Mouse (Mus musculus) gastrocnemius, postnatal 36 days (tissue): Measurements from ENCODE around the gene Adh5. TPM values are rescaled to one million over a fixed set of nuclear protein-coding genes. Genes with fewer than 3 reads are reported as not detected.
"Not testable (repeated sequence)": the region's sequence is repeated elsewhere in the genome, so short reads cannot be mapped to it uniquely, and the experiment has no call there.

ENCODE experiments used
- DNase-seq, 2 experiments: peaks; one replicate each; pipeline ENCODE4 v3.0.0; 2022
- intact Hi-C: fragments of 180-260 bp; cut with DNase I; formaldehyde crosslinking; loops from one replicate; pipeline ENCODE4 v1.15.1; 2025
- total RNA-seq, 2 experiments: library from RNA; stranded (reverse); gene quantifications; 2 replicates each; pipeline ENCODE4 v1.2.3; 2021

Adh5 gene
- total RNA-seq, 2 experiments from 2014 or later: 49.0 to 60.3 TPM

- intact Hi-C loops: no loop called here
- no peak for DNase-seq
Measured at GRCm38 (mm10) chr3:138454234-138454633, 11.3 kb downstream of the Adh5 start.

- intact Hi-C loops: no loop called here
- no peak for DNase-seq
Measured at GRCm38 (mm10) chr3:138454711-138455435, 12.0 kb downstream of the Adh5 start.

GRCm38 (mm10) chr3:138458441-138458840 is 15.5 kb downstream of the Adh5 start:
- intact Hi-C loops: no loop called here
- no peak for DNase-seq

DNA sequence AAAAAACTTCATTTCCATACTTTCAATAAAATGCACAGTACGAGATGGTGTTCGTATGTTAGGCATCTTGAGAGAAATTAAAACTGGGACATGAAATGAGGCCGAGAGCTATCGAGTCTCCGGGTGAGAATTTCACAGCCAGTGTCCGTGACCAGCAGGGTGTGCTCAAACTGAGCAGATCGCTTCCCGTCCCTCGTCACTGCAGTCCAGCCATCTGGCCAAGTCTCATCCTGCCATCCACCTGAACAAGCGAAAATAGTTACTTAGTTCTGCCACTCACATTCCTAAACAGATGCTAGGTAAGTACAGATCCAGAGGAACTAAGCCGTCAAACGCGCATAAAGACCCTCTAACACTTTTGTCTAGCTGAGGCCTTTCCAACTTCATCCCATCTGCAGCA is 17.4 kb downstream of the Adh5 start:
- intact Hi-C loops: loop anchor here (10.0 kb wide), 1 partner anchor 445 kb away; no protein-coding TSS in a partner anchor
- no peak for DNase-seq

- no peak for DNase-seq
- intact Hi-C loops: loop anchor here (10.0 kb wide), 1 partner anchor 443 kb away; no protein-coding TSS in a partner anchor
Measured at GRCm38 (mm10) chr3:138461832-138462231, 18.9 kb downstream of the Adh5 start.

GRCm38 (mm10) chr3:138463137-138463536 is 20.2 kb downstream of the Adh5 start:
- intact Hi-C loops: loop anchor here (10.0 kb wide), 1 partner anchor 442 kb away; no protein-coding TSS in a partner anchor
- no peak for DNase-seq

GRCm38 (mm10) chr3:138463807-138464206 is 20.9 kb downstream of the Adh5 start:
- no peak for DNase-seq

DNA sequence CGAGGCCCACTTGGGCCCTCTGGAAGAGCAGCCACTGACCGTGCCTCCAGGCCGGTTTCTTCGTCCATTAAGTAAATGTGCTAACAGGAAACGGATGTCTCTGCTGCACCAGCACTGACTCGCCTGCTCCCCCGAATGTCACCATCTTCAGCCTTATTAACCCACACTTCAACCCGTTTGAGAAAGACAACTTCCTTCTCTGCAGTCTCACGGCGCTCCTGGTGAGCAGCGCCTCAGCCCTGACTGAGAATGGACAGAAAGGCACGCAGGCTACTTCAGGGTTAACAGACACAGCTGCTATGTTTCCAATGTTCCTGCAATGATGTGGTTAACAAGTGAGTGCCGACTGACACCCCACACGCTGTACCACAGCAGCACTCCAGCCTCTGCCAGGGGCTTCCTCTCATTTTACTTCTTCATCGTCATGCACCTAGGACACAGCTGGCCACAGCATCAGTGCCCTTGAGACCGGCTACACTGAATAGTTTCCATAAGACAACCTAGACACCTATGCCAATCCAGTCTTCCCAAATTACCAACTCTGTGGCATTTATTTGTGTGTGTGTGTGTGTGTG is 21.8 kb downstream of the Adh5 start:
- DNase-seq: no peak
- intact Hi-C loops: loop anchor here (10.0 kb wide), 1 partner anchor 440 kb away; no protein-coding TSS in a partner anchor

More at GRCm38 (mm10) chr3:138463807-138464206, 20.9 kb downstream of the Adh5 start:
- intact Hi-C loops: loop anchor here (10.0 kb wide), 1 partner anchor 441 kb away; no protein-coding TSS in a partner anchor

GRCm38 (mm10) chr3:138466656-138467055 is 23.8 kb downstream of the Adh5 start:
- intact Hi-C loops: loop anchor here (10.0 kb wide), 1 partner anchor 438 kb away; no protein-coding TSS in a partner anchor
- not testable (repeated sequence) for DNase-seq

DNA sequence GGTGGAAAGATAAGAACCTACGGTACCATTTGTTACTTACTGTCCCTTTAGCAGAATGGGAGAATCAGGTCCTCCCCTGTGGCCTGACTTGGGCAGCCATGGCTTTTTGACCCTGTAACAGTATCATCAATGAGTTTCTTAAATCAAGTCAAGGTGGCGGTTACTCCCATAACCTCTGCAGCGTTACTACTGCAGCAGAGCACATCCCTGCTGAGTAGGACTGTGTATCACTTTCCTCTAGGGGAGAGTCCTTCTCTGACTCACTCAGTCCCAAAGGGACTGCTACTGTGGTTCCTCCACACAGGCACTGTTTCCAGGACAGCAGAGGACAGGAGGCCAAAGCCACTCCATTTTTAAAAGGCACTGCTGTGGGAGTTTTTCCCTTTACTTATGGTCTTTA is 28.2 kb downstream of the Adh5 start:
- DNase-seq: no peak
- intact Hi-C loops: no loop called here

DNA sequence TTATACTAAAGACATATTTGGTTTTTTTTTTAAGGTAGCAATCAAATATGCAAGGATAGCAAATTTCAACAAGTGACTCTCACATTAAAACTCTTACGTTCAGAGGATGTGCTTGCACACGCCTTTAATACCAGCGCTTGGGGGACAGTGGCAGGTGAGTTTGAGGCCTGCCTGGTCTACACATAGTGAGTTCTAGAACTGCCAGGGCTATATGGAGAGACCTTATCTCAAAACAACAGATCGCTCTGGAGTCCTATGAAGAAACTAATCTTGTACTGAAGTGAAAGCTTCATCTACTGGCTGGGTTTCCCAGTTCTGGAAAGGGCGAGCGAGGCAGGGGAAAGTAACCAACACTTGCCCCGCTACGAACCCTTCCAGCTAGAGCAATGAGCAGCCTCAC is 36.6 kb downstream of the Adh5 start:
- DNase-seq: no peak
- intact Hi-C loops: no loop called here

GRCm38 (mm10) chr3:138481526-138482284 is 38.8 kb downstream of the Adh5 start:
- no peak for DNase-seq
- intact Hi-C loops: no loop called here

GRCm38 (mm10) chr3:138483240-138483639 is 40.3 kb downstream of the Adh5 start:
- intact Hi-C loops: no loop called here
- no peak for DNase-seq

DNA sequence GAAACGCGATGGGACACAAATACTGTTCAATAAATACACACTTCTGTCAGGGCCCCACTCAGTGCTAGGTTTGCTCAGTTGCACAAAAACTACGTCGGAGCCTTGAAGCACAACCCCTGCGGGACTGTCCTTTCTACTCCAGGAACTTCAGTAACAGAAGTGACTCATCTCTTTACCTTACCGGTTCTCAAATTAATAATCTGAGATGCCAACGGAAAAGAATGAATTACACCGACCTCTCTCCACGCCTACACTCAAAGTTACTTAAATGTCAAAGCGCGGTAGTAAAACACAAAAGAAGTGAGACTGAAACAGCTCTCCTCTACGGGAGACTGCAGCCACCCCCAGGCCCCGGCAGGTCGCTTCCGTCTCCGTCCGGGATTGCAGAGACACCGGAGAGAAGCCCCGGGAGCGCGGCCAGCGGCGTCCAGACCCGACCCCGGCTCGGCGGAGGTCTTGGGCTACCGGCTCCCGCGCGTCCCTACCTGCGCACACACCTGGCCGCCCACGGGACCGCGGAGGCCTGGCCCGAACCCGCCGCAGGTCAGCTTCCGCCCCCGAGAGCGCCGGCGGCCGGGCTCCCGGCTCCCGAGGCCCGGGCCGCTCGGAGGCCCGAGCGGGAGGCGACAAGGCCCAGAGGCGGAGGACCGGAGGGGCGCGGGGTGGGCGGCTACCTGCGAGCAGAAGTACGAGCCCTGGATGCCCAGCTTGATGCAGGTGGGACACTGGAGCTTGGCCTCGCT is 45.9 kb downstream of the Adh5 start:
- intact Hi-C loops: loop anchor here (5.0 kb wide), 1 partner anchor 46 kb away; the partner anchor contains the start of gene Adh5
- DNase-seq: peak in 1 of 2 experiments; percentile 7

- intact Hi-C loops: loop anchor here (5.0 kb wide), 1 partner anchor 47 kb away; the partner anchor contains the start of gene Adh5
- peak; percentile 93 to 97 for DNase-seq
Measured at GRCm38 (mm10) chr3:138489327-138490033, 46.6 kb downstream of the Adh5 start, which contains the start of gene Metap1. Gene Metap1 (minus strand): TSS chr3:138489515.

GRCm38 (mm10) chr3:138490034-138490337 is 47.1 kb downstream of the Adh5 start:
- intact Hi-C loops: no loop called here
- no peak for DNase-seq

DNA sequence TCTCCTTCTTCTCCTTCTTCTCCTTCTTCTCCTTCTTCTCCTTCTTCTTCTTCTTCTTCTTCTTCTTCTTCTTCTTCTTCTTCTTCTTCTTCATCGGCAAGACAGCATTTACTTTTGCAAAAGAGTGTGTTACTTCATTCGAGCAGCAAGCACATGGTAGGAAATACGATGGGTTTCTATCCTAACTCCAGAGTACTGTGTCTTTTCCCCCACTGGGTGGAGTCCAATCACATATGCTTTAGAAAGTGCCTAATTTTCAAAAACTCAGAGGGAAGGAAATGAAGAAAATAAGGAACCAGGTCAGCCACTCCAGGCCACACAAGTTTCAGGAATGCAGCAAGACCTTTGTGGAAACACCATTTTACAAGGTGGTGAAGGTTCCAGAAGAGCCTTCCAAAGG is 50.8 kb downstream of the Adh5 start:
- intact Hi-C loops: no loop called here
- no peak for DNase-seq

DNA sequence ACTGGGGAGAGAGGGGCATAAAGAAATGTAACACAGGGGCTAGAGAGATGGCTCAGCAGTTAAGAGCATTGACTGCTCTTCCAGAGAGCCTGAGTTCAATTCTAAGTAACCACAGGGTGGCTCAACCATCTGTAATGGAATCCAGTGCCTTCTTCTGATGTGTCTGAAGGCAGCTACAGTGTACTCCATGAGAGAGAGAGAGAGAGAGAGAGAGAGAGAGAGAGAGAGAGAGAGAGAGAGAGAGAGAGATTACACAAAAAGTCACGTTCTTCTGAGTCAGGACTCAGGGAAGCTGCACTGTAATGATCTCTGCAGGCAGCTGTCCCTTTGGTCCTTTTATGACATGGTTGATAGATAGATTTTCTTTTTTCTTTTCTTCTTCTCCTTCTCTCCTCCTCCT is 51.7 kb downstream of the Adh5 start:
- DNase-seq: no peak
- intact Hi-C loops: no loop called here
